Comparison of ENCODE assay signal across 11 mouse cellular contexts in genomic region chr10:77604958-77605357, GRCm38 (mm10). TPM values are rescaled to one million over a fixed set of nuclear protein-coding genes. Genes with fewer than 3 reads are reported as not detected.
DNase-seq lines count a peak whose midpoint lies in the region; ATAC-seq and TF ChIP-seq lines count a peak whose summit lies in the region.
"Had no signal": no experiment of that assay in that cellular context is flagged by ENCODE, and none has a peak within 500 bp of the region (broad histone marks: within the 10 kb centered on the region; RNA-seq: fewer than 3 reads in every experiment).

No protein-coding gene starts in this region.

- no peaks in the 10 kb centered on the region for H3K27me3 ChIP-seq in kidney, embryonic 14.5 days (ENCODE audit: control insufficient read depth, insufficient read depth, low read length)
- H3K27me3 ChIP-seq in MEL (ENCODE audit: control insufficient read depth in 1 of 2, insufficient read depth in 2 of 2, low read length in 2 of 2): no peaks in the 10 kb centered on the region
- H3K27me3 ChIP-seq in lung, embryonic 14.5 days (ENCODE audit: insufficient read depth, low read length): no peaks in the 10 kb centered on the region
- H3K27me3 ChIP-seq: megakaryocyte, embryonic 14.5 days had no signal

- TF ChIP-seq EP300 in MEL (IDR thresholded peaks at IDR 0.05; ENCODE audit: low read depth in 1 of 2, low read length in 2 of 2): no peak

- peaks cover 7% of the 10 kb centered on the region; the same call in 1 of the 2 replicates for H3K36me3 ChIP-seq in kidney, embryonic 14.5 days (ENCODE audit: control insufficient read depth, insufficient read depth, low read length)
- peaks cover 2 to 21% of the 10 kb centered on the region in 2 experiments for H3K36me3 ChIP-seq in MEL (ENCODE audit: control insufficient read depth in 1 of 2, insufficient read depth in 2 of 2, low read length in 2 of 2)
- peaks cover 5% of the 10 kb centered on the region for H3K36me3 ChIP-seq in lung, embryonic 14.5 days (ENCODE audit: insufficient read depth)

- peaks cover 29% of the 10 kb centered on the region for H3K79me2 ChIP-seq in MEL (ENCODE audit: control insufficient read depth, insufficient read depth, low read length, poor library complexity)

- no peak for TF ChIP-seq POLR2A in MEL (IDR thresholded peaks at IDR 0.05; ENCODE audit: control insufficient read depth in 1 of 2, insufficient read depth in 1 of 2, low read depth in 1 of 2, low read length in 2 of 2, poor library complexity in 1 of 2)

- TF ChIP-seq RAD21 in MEL (IDR thresholded peaks at IDR 0.05; ENCODE audit: low read depth, low read length): no peak

- WGBS in kidney, embryonic 14.5 days: 84% methylated on average over 5 of the region's 5 CpGs
- 37% methylated on average over 5 of the region's 5 CpGs for WGBS in lung, embryonic 14.5 days

- DNase-seq in adrenal gland, adult (ENCODE audit: inconsistent age in 2 of 2, low spot score in 1 of 2): peak; percentile 39 to 65
- DNase-seq in adrenal gland, postnatal 25 days: no peak
- DNase-seq in kidney, adult 18-20 months: peak; percentile 33
- peak; percentile 64 for DNase-seq in MEL (ENCODE audit: low read depth, low spot score)
- DNase-seq in lung, embryonic 14.5 days: peak; percentile 69
- DNase-seq in thymus, postnatal 14 days: no peak
- DNase-seq in frontal cortex, postnatal 25 days (ENCODE audit: low spot score in 2 of 2): no peak
- DNase-seq: cerebellum, adult 9-10 months had no signal

- H3K9me3 ChIP-seq in kidney, embryonic 14.5 days (ENCODE audit: control insufficient read depth, low read length): no peaks in the 10 kb centered on the region
- H3K9me3 ChIP-seq in MEL (replicated peaks; ENCODE audit: insufficient read depth, low read length): no peaks in the 10 kb centered on the region
- no peaks in the 10 kb centered on the region for H3K9me3 ChIP-seq in lung, embryonic 14.5 days (ENCODE audit: low read depth, low read length)

- peaks cover 8% of the 10 kb centered on the region; the same call in 1 of the 2 replicates for H3K4me1 ChIP-seq in kidney, embryonic 14.5 days (ENCODE audit: control insufficient read depth, insufficient read depth, low read length)
- H3K4me1 ChIP-seq in MEL (ENCODE audit: control insufficient read depth in 1 of 2, insufficient read depth in 2 of 2, low read length in 2 of 2): peaks cover 6 to 26% of the 10 kb centered on the region in 2 experiments; a peak in 3 of 4 replicates
- peaks cover 12% of the 10 kb centered on the region for H3K4me1 ChIP-seq in lung, embryonic 14.5 days (ENCODE audit: insufficient read depth)

- no peak for ATAC-seq in kidney, embryonic 14.5 days (ENCODE audit: low FRiP score, low TSS enrichment)
- peak; percentile 32; the same call in 1 of the 2 replicates for ATAC-seq in lung, embryonic 14.5 days (ENCODE audit: insufficient read depth)

- H3K9ac ChIP-seq in kidney, embryonic 14.5 days (ENCODE audit: low read depth, low read length): no peak overlapping the region
- H3K9ac ChIP-seq in MEL (ENCODE audit: control insufficient read depth, low read depth, low read length, poor library complexity, severe bottlenecking): no peak overlapping the region
- H3K9ac ChIP-seq in lung, embryonic 14.5 days: no peak overlapping the region

- H3K27ac ChIP-seq in kidney, embryonic 14.5 days (ENCODE audit: low read depth, low read length): no peak overlapping the region
- peak overlapping the region; percentile 76 for H3K27ac ChIP-seq in MEL (ENCODE audit: control insufficient read depth, low read depth, low read length)
- peak overlapping the region; percentile 99 for H3K27ac ChIP-seq in lung, embryonic 14.5 days (ENCODE audit: low read depth)

- TF ChIP-seq CTCF in MEL (IDR thresholded peaks at IDR 0.05 in 2 of 3, conservative IDR thresholded peaks at IDR 0.05 in 1 of 3; ENCODE audit: control insufficient read depth in 1 of 3, insufficient read depth in 1 of 3, low read depth in 2 of 3, low read length in 3 of 3, poor library complexity in 1 of 3, severe bottlenecking in 1 of 3): no peak
- no peak for TF ChIP-seq CTCF in lung, embryonic 14.5 days (IDR thresholded peaks at IDR 0.05; ENCODE audit: low read depth)

- H3K4me2 ChIP-seq in kidney, embryonic 14.5 days (replicated peaks; ENCODE audit: low read depth, low read length): no peak overlapping the region
- no peak overlapping the region for H3K4me2 ChIP-seq in lung, embryonic 14.5 days

- no peak overlapping the region for H3K4me3 ChIP-seq in kidney, embryonic 14.5 days (ENCODE audit: low read length)
- H3K4me3 ChIP-seq in MEL (ENCODE audit: control insufficient read depth in 1 of 2, insufficient read depth in 1 of 2, low read depth in 2 of 2, low read length in 2 of 2): no peak overlapping the region
- no peak overlapping the region for H3K4me3 ChIP-seq in lung, embryonic 14.5 days (ENCODE audit: low read depth, low read length)

TF ChIP-seq in MEL, 35 proteins besides CTCF, POLR2A, EP300 and RAD21:
- TF ChIP-seq RCOR1 (IDR thresholded peaks at IDR 0.05; ENCODE audit: low read depth, low read length) (no peak), MEF2A (IDR thresholded peaks at IDR 0.05; ENCODE audit: extremely low read depth, insufficient replicate concordance, low read depth, low read length, poor library complexity, severe bottlenecking) (no peak), KAT2A (conservative IDR thresholded peaks at IDR 0.05; ENCODE audit: low read depth, low read length) (no peak), MYB (IDR thresholded peaks at IDR 0.05; ENCODE audit: low read depth, low read length) (no peak), POLR2AphosphoS2 (IDR thresholded peaks at IDR 0.05; ENCODE audit: low read length) (no peak), HCFC1 (IDR thresholded peaks at IDR 0.05; ENCODE audit: low read depth, low read length) (no peak), TBP (IDR thresholded peaks at IDR 0.05; ENCODE audit: low read depth, low read length) (no peak), UBTF (IDR thresholded peaks at IDR 0.05; ENCODE audit: borderline replicate concordance, insufficient read depth, low read depth, low read length) (no peak), CHD1 (IDR thresholded peaks at IDR 0.05; ENCODE audit: low read depth, low read length) (no peak), GATA1 (IDR thresholded peaks at IDR 0.05; ENCODE audit: low read depth, low read length) (no peak), ELF1 (IDR thresholded peaks at IDR 0.05; ENCODE audit: low read depth, low read length) (no peak), USF2 (IDR thresholded peaks at IDR 0.05; ENCODE audit: borderline replicate concordance in 1 of 2, insufficient read depth in 1 of 2, low read depth in 1 of 2, low read length in 2 of 2) (no peak), BHLHE40 (IDR thresholded peaks at IDR 0.05; ENCODE audit: borderline replicate concordance, low read depth, low read length) (no peak)

RNA-seq across cellular contexts. Expression of gene Sumo3, which starts 0.9 kb away (rescaled TPM):
- 104 and 117 TPM in 2 replicates for total RNA-seq in adrenal gland, postnatal 25 days (2021)
- 253 and 294 TPM in 2 replicates for polyA plus RNA-seq in kidney, embryonic 14.5 days (2014; fragmentation: Nextera tagmentation; extraction: Ambion mirVana)
- 145 and 151 TPM in 2 replicates for total RNA-seq in MEL (2012; rRNA removed)
- 100 to 1,000 TPM in 1 of 2 experiments, not detected in 1; 342 TPM for polyA plus RNA-seq in MEL (2012; ENCODE audit: insufficient read depth in 1 of 2, insufficient read length in 2 of 2, low read depth in 1 of 2, low replicate concordance in 2 of 2, missing spikeins in 1 of 2)
- polyA plus RNA-seq in lung, embryonic 14.5 days (2014; fragmentation: Nextera tagmentation; extraction: Ambion mirVana): 329 and 337 TPM in 2 replicates

RNA-seq across cellular contexts. Expression of gene Gm49325, which starts 1.0 kb away (rescaled TPM):
- total RNA-seq in adrenal gland, postnatal 25 days (2021): 20.9 TPM in 1 of 2 replicates, not detected in the other
- polyA plus RNA-seq in kidney, embryonic 14.5 days (2014; fragmentation: Nextera tagmentation; extraction: Ambion mirVana): 1.2 and 1.8 TPM in 2 replicates
- total RNA-seq in MEL (2012; rRNA removed): 3.5 and 3.7 TPM in 2 replicates
- 1 to 10 TPM in 1 of 2 experiments, not detected in 1; 1.0 TPM for polyA plus RNA-seq in MEL (2012; ENCODE audit: insufficient read depth in 1 of 2, insufficient read length in 2 of 2, low read depth in 1 of 2, low replicate concordance in 2 of 2, missing spikeins in 1 of 2)
- 3.0 and 3.5 TPM in 2 replicates for polyA plus RNA-seq in lung, embryonic 14.5 days (2014; fragmentation: Nextera tagmentation; extraction: Ambion mirVana)
- polyA plus RNA-seq: large intestine, adult 2 months had no signal

RNA-seq across cellular contexts. Expression of gene Ube2g2, which starts 17.1 kb away (rescaled TPM):
- total RNA-seq in adrenal gland, postnatal 25 days (2021): 45.4 and 45.5 TPM in 2 replicates
- 41.3 and 51.8 TPM in 2 replicates for polyA plus RNA-seq in kidney, embryonic 14.5 days (2014; fragmentation: Nextera tagmentation; extraction: Ambion mirVana)
- total RNA-seq in MEL (2012; rRNA removed): 55.2 and 62.4 TPM in 2 replicates
- 100 to 1,000 TPM in 1 of 2 experiments, not detected in 1; 112 TPM for polyA plus RNA-seq in MEL (2012; ENCODE audit: insufficient read depth in 1 of 2, insufficient read length in 2 of 2, low read depth in 1 of 2, low replicate concordance in 2 of 2, missing spikeins in 1 of 2)
- 47.9 and 50.9 TPM in 2 replicates for polyA plus RNA-seq in lung, embryonic 14.5 days (2014; fragmentation: Nextera tagmentation; extraction: Ambion mirVana)

RNA-seq across cellular contexts. Expression of gene Pttg1ip, which starts 23.4 kb away (rescaled TPM):
- total RNA-seq in adrenal gland, postnatal 25 days (2021): 154 and 195 TPM in 2 replicates
- 104 and 144 TPM in 2 replicates for polyA plus RNA-seq in kidney, embryonic 14.5 days (2014; fragmentation: Nextera tagmentation; extraction: Ambion mirVana)
- 41.1 and 50.4 TPM in 2 replicates for total RNA-seq in MEL (2012; rRNA removed)
- polyA plus RNA-seq in MEL (2012; ENCODE audit: insufficient read depth in 1 of 2, insufficient read length in 2 of 2, low read depth in 1 of 2, low replicate concordance in 2 of 2, missing spikeins in 1 of 2): 10 to 100 TPM in 1 of 2 experiments, not detected in 1; 53.1 TPM
- 109 and 112 TPM in 2 replicates for polyA plus RNA-seq in lung, embryonic 14.5 days (2014; fragmentation: Nextera tagmentation; extraction: Ambion mirVana)

Comparison
In these comparisons a context has a peak if more than half of its experiments do, and no peak if none do; other contexts are left out.
1. DNase-seq: peak in adrenal gland, adult (2 of 2), kidney, adult 18-20 months (single experiment), MEL (single experiment) and lung, embryonic 14.5 days (single experiment); none in adrenal gland, postnatal 25 days (single experiment), thymus, postnatal 14 days (single experiment) and frontal cortex, postnatal 25 days (0 of 2).